Mouse (Mus musculus) left cerebral cortex, postnatal 4 days (tissue): ENCODE measurements around the gene Igf1r. TPM values are rescaled to one million over a fixed set of nuclear protein-coding genes. Genes with fewer than 3 reads are reported as not detected.

Source experiments
- DNase-seq: peaks from one replicate; pipeline ENCODE4 v3.0.0-alpha.2; 2022
- intact Hi-C: fragments of 180-260 bp; cut with DNase I; formaldehyde crosslinking; loops from one replicate; pipeline ENCODE4 v1.15.1; 2025
- total RNA-seq, 2 experiments: library from RNA; stranded (reverse); gene quantifications; 2 replicates each; pipeline ENCODE4 v1.2.3; 2021

The Igf1r gene
- 10 to 100 TPM; 64.2 to 70.0 TPM for total RNA-seq

- peak; percentile 56 for DNase-seq
- intact Hi-C loops, result loop anchor here (2.0 to 5.0 kb wide), 2 partner anchors 151 to 176 kb away; no protein-coding TSS in a partner anchor
These were observed at the start of gene Igf1r for GRCm38 (mm10) chr7:67952777-67953700. TSS of gene Igf1r (plus strand) at chr7:67952827.

GRCm38 (mm10) chr7:67906358-67906757 lies 46.3 kb upstream of the Igf1r start:
- DNase-seq, result no peak
- intact Hi-C loops, result no loop called here

GRCm38 (mm10) chr7:67907786-67908400 lies 44.7 kb upstream of the Igf1r start:
- intact Hi-C loops, result no loop called here
- no peak for DNase-seq

GRCm38 (mm10) chr7:67910528-67910927 lies 42.1 kb upstream of the Igf1r start:
- intact Hi-C loops, result no loop called here
- DNase-seq, result no peak

GRCm38 (mm10) chr7:67910947-67911346 lies 41.7 kb upstream of the Igf1r start:
- DNase-seq, result no peak
- intact Hi-C loops, result no loop called here

- DNase-seq, result no peak
- intact Hi-C loops, result no loop called here
These were observed 40.8 kb upstream of the Igf1r start for GRCm38 (mm10) chr7:67911841-67912240.

- no peak for DNase-seq
- intact Hi-C loops, result no loop called here
These were observed 35.7 kb upstream of the Igf1r start for GRCm38 (mm10) chr7:67916960-67917359.

GRCm38 (mm10) chr7:67917753-67918152 lies 34.9 kb upstream of the Igf1r start:
- DNase-seq, result no peak
- intact Hi-C loops, result no loop called here

- DNase-seq, result no peak
- intact Hi-C loops, result no loop called here
These were observed 33.2 kb upstream of the Igf1r start for GRCm38 (mm10) chr7:67919467-67919866.

- DNase-seq, result no peak
- intact Hi-C loops, result no loop called here
These were observed 28.4 kb upstream of the Igf1r start for GRCm38 (mm10) chr7:67924215-67924614.

- intact Hi-C loops, result no loop called here
- no peak for DNase-seq
These were observed 22.5 kb upstream of the Igf1r start for GRCm38 (mm10) chr7:67930132-67930531.

GRCm38 (mm10) chr7:67936801-67937200 lies 15.8 kb upstream of the Igf1r start:
- DNase-seq, result no peak
- intact Hi-C loops, result no loop called here

GRCm38 (mm10) chr7:67943805-67944204 lies 8.8 kb upstream of the Igf1r start:
- intact Hi-C loops, result no loop called here
- DNase-seq, result no peak

- intact Hi-C loops, result no loop called here
- no peak for DNase-seq
These were observed 5.7 kb upstream of the Igf1r start for GRCm38 (mm10) chr7:67946901-67947300.

GRCm38 (mm10) chr7:67950346-67950814 lies 2.2 kb upstream of the Igf1r start:
- no peak for DNase-seq
- intact Hi-C loops, result loop anchor here (5.0 kb wide), 1 partner anchor 148 kb away; no protein-coding TSS in a partner anchor

- intact Hi-C loops, result loop anchor here (5.0 kb wide), 1 partner anchor 149 kb away; no protein-coding TSS in a partner anchor
These were observed 1.7 kb upstream of the Igf1r start for GRCm38 (mm10) chr7:67950815-67951531.

GRCm38 (mm10) chr7:67951532-67952035 lies 1.0 kb upstream of the Igf1r start:
- intact Hi-C loops, result loop anchor here (2.0 to 5.0 kb wide), 2 partner anchors 149 to 177 kb away; no protein-coding TSS in a partner anchor
- peak; percentile 95 for DNase-seq

More at GRCm38 (mm10) chr7:67950815-67951531, 1.7 kb upstream of the Igf1r start:
- DNase-seq, result peak; percentile 89

GRCm38 (mm10) chr7:67952036-67952681 lies 468 bp upstream of the Igf1r start:
- intact Hi-C loops, result loop anchor here (2.0 to 5.0 kb wide), 2 partner anchors 150 to 177 kb away; no protein-coding TSS in a partner anchor

GRCm38 (mm10) chr7:67953764-67954242 lies 1.2 kb downstream of the Igf1r start:
- DNase-seq, result peak; percentile 20
- intact Hi-C loops, result loop anchor here (2.0 to 5.0 kb wide), 2 partner anchors 152 to 175 kb away; no protein-coding TSS in a partner anchor

More at GRCm38 (mm10) chr7:67952036-67952681, 468 bp upstream of the Igf1r start:
- DNase-seq, result peak; percentile 82
